Mouse (Mus musculus): ENCODE results near the gene Crybb3.

GRCm38 (mm10) chr5:113106594-113106993, 25.2 kb upstream of the Crybb3 start:
- no peak for TF ChIP-seq CTCF (conservative IDR thresholded peaks at IDR 0.05; ENCODE audit: low read length)
- no peak for TF ChIP-seq NANOG (IDR thresholded peaks at IDR 0.05; ENCODE audit: borderline replicate concordance, low read length)
- no peak for TF ChIP-seq POU5F1 (IDR thresholded peaks at IDR 0.05; ENCODE audit: borderline replicate concordance, low read length)
